Mouse (Mus musculus): ENCODE measurements around the gene Clic5.

GRCm38 (mm10) chr17:44244625-44245024 lies 56.2 kb downstream of the Clic5 start:
- TF ChIP-seq MAFK (IDR thresholded peaks at IDR 0.05; ENCODE audit: insufficient read depth, low read depth, low read length) (no peak), CHD2 (IDR thresholded peaks at IDR 0.05; ENCODE audit: low read depth, low read length) (no peak), HCFC1 (IDR thresholded peaks at IDR 0.05; ENCODE audit: borderline replicate concordance, insufficient read depth, low read length) (no peak)

Measured in ES-E14 (cell line).